Mouse (Mus musculus): ENCODE results near the gene Natd1.

- TF ChIP-seq CTCF (IDR thresholded peaks at IDR 0.05; ENCODE audit: control insufficient read depth, insufficient read depth, low read length) = no peak
- no peak for TF ChIP-seq POLR2A (IDR thresholded peaks at IDR 0.05; ENCODE audit: borderline replicate concordance, control insufficient read depth, low read depth, low read length)
These were observed 46.6 kb downstream of the Natd1 start for GRCm38 (mm10) chr11:60867904-60868303.

All from bone marrow, adult 2 months (tissue).